Mouse (Mus musculus) layer of hippocampus, adult 8-10 months (tissue): ENCODE measurements around the gene Rimklb. TPM values are rescaled to one million over a fixed set of nuclear protein-coding genes. Genes with fewer than 3 reads are reported as not detected.

Experiments used
- DNase-seq, 2 experiments: peaks; one replicate each; pipeline ENCODE4 v3.0.0; 2022; ENCODE audit warnings: low spot score in 2 of 2
- total RNA-seq, 4 experiments: library from RNA; stranded (reverse); gene quantifications; 2 replicates each; pipeline ENCODE4 v1.2.4; 2022

Rimklb gene
- total RNA-seq, 4 experiments from 2014 or later: 49.8 to 78.3 (median 70.4) TPM

GRCm38 (mm10) chr6:122427456-122427855, 71.1 kb downstream of the Rimklb start:
- DNase-seq: no peak

GRCm38 (mm10) chr6:122417015-122417414, 81.5 kb downstream of the Rimklb start:
- DNase-seq: no peak

GRCm38 (mm10) chr6:122416347-122416746, 82.2 kb downstream of the Rimklb start:
- DNase-seq: no peak

- no peak for DNase-seq
These were observed 87.3 kb downstream of the Rimklb start for GRCm38 (mm10) chr6:122411281-122411680.

- DNase-seq: peak in 1 of 2 experiments; percentile 21
These were observed 96.3 kb downstream of the Rimklb start for GRCm38 (mm10) chr6:122402240-122402639.

- no peak for DNase-seq
These were observed 98.3 kb downstream of the Rimklb start for GRCm38 (mm10) chr6:122400263-122400662.

Other genes with a start within 250 kb of the Rimklb start
- under 1 TPM in 3 of 4 experiments, not detected in 1; 0.36 to 0.74 (median 0.55) TPM for gene Klrg1, start 215.9 kb downstream of the Rimklb start, total RNA-seq
- 10 to 100 TPM; 81.2 to 92.7 (median 89.2) TPM for gene M6pr, start 190.0 kb downstream of the Rimklb start, total RNA-seq
- 10 to 100 TPM; 48.8 to 66.7 (median 61.3) TPM for gene Phc1, start 158.2 kb downstream of the Rimklb start, total RNA-seq
- under 1 TPM in 2 of 4 experiments, not detected in 2; 0.31 to 0.40 TPM for gene Mfap5, start 7.1 kb upstream of the Rimklb start, total RNA-seq
- gene Aicda, start 55.0 kb upstream of the Rimklb start, total RNA-seq: not detected
- gene Apobec1, start 103.7 kb upstream of the Rimklb start, total RNA-seq: 10 to 100 TPM in 1 of 4 experiments, 1 to 10 TPM in 3; 2.1 to 11.1 (median 4.4) TPM
- not detected for gene Gdf3, start 111.3 kb upstream of the Rimklb start, total RNA-seq
- gene Dppa3, start 127.6 kb upstream of the Rimklb start, total RNA-seq: not detected
- gene Nanog, start 208.7 kb upstream of the Rimklb start, total RNA-seq: under 1 TPM in 1 of 4 experiments, not detected in 3; 0.18 TPM